Mouse (Mus musculus) thymus, postnatal 36 days (tissue): ENCODE measurements around the gene Wdr6.
A peak's percentile ranks its signal among the peaks of the same experiment; 100 is the strongest.
"Not testable (repeated sequence)": the region's sequence is repeated elsewhere in the genome, so short reads cannot be mapped to it uniquely, and the experiment has no call there.

Source experiments
- DNase-seq, 2 experiments: peaks; one replicate each; pipeline ENCODE4 v3.0.0; 2022; ENCODE audit warnings: mixed read lengths in 2 of 2

Wdr6 gene

DNA sequence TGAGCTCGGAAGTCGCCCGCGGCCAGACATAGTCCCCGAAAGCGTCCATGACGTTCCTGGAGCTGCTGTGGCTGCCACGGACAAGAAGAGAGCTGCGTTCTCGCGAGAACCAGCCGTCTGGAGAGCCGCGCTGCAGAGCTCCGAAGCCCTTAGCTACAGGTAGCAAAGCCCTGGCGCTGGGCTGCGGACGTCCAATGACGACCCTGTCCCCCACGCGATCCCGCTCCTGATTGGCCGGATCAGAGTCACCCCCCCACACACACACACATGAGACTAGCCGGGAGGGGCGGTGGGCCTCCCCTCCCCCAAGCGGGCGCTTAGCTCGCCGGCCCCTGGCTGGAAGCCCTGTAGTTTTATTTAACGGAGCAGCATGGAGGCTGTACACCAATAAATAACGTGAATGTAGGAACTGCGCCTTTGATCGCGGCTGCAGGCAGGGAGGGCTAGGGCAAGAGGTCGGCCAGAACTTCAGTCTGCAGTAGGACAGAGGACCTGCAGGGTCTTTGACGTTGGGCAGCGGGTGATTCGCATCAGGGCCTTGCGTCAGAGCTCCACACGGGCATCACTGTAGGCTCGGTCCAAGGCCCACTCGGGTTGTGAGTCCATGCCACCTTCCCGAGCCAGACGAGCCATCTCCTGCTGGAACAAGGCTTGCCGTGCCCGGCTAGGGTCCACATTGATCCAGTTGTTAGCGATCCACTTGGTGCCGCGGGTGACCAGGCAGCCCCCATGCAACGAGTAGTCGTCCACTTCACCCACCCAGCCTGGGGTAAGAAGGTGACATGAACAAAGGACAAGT is at the start of gene Wdr6:
Gene Wdr6, minus strand, starts transcription at position 195 of the 799 bp plus-strand sequence.
- peak; percentile 89 to 96 for DNase-seq

DNA sequence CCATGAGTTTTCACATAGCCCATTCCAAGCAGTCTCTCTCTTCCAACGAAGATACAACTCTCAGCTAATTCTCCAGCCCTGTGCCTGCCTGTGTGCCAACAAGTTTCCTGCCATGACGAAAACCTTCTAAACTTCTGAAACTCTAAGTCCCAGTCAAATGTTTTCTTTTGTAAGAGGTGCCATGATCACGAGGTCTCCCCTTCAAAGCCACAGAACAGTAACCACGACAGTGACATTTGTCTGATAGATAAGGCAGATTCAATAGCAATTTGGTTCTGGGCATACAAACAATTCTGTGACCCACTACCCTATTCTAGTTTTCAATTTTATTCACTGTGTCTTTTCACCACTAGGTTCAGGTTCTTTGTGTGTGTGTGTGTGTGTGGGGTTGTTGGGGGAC is 49.6 kb upstream of the Wdr6 start:
- DNase-seq, result no peak

DNA sequence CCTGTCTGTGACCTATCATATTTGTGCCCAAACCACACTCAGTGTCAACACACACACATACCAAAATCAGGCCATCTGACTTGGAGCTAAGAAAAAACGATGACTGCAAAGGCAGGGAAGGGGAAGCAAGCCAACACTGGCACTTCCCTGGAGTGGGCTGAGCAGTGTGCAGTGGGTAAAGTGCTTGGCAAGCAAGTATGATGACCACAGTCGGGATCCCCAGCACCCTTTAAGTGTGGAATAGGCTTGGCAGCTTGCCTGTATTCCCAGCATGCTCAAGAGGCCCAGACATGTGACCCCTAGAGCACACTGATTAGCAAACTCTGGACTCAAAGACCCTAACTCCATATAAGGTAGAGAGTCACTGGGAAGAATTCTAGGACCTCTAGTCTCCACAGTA is 48.0 kb upstream of the Wdr6 start:
- no peak for DNase-seq

DNA sequence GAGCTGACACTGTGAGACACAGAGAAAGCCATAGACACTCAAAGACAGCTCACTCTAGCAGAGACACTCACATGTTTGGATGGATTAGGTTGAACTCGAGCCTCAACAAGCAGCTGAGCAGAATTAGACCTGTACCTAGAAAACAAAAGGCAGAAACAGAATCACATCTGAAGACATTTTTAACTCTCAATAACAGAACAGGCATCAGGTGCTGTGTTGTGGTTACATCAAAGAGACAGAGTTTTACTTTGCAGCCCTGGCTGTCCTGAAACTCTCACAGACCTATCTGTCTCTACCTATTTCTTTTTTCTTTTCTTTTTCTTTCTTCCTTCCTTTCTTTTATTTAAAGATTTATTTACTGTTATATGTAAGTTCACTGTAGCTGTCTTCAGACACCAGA is 38.8 kb upstream of the Wdr6 start:
- no peak for DNase-seq

DNA sequence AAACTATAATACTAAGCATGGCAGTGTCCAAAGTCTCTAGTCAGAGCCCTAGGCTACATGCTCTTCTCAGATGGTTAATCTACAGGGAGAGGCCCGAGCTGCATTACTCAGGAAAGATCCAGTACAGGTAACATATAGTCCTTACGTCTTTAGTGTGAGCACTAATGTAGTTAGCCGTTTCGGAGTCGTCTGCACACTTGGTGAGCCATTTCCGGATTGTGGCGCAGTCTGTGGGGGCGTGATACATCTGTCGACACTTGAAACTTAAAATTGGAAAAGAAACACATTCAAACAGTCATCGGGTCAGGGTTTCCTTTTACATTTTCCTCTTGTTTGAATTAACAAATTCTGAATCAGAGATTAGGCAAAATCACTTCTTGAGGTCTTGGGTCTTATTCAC is 32.9 kb upstream of the Wdr6 start:
- no peak for DNase-seq

DNA sequence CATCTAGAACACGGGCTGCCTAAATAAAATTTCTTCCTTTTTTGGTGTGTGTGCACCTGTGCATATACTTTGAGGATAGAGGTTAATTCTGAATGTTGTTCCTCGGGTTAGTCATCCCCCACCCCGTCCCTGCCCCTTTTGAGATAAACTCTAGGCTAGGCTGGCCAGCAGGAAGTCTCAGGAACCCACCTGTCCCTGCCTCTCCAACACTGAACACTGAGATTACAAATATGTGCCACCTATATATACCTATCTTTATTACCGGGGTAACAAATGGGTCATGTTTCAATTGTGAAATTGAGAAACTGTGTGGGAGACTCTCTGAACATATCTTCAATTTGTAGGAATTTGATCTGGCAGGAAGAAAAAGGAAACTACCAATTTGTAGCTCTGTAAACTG is 30.4 kb upstream of the Wdr6 start:
- no peak for DNase-seq

DNA sequence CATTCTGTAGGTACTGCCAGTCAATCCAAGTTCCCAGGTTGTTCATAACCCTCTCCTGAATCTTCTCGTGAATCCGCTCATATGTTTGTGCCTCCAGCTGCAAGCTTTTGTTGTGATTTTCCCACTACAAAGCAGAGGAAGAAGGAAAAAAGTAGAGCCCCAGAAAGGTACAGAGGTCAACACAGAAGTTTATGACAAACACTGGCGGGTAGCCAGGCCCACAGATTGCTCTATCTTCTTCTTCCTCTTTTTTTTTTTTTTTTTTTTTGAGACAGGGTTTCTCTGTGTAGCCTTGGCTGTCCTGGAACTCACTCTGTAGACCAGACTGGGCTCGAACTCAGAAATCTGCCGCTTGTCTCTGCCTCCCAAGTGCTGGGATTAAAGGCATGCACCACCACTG is 29.4 kb upstream of the Wdr6 start:
- not testable (repeated sequence) for DNase-seq

DNA sequence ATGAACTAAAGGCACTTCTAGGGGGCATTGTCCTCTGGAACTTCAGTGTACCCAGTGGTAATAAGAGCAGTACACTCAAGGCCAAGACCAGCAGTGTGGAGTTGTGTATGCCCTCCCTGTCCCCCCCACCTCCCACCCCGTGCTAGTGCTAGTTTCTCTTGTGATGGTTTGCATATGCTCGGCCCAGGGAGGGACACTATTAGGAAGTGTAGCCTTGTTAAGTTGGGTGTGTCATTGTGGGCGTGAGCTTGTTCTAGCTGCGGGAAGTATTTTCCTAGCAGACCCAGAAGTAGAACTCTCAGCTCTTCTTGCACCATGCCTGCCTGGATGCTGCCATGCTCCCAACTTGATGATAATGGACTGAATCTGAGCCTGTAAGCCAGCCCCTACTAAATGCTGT is 23.4 kb upstream of the Wdr6 start:
- DNase-seq, result no peak

DNA sequence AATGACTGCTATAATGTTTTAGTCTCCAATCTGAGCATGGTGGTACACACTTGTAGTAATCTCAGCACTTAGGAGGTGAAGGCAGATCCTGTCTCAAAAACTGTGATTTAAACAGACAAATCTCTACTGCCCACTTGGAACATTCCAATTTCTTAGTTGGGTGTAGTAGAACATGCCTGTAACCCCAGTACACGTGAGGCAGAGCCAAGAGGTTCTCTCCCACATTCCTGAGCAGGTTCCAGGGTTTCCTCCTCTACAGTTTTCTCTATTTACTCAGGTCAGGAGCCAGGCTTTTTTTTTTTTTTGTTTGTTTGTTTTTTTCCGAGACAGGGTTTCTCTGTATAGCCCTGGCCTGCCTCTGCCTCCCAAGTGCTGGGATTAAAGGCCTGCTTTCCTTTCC is 21.5 kb upstream of the Wdr6 start:
- no peak for DNase-seq

DNA sequence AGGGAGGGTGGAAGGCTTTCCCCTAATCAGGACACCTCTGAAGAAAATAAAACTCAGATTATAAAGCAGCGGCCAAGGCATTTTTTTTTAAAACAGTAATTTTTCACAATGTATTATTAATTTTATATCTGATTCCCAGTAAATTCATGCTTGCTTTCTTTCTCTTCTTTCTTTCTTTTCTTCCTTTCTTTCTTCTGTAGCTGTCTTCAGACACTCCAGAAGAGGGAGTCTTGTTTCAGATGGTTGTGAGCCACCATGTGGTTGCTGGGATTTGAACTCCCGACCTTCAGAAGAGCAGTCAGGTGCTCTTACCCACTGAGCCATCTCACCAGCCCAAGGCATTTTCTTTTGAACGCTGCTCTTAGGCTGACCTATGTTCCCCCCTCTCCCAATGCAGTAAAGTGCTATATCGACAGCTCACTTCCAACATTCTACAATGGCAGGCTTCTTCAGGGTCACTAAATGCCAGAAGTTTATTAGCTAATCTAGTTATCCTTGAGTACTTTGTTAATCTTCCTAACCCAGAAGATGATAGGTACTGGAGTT is 20.6 kb upstream of the Wdr6 start:
- DNase-seq, result no peak

DNA sequence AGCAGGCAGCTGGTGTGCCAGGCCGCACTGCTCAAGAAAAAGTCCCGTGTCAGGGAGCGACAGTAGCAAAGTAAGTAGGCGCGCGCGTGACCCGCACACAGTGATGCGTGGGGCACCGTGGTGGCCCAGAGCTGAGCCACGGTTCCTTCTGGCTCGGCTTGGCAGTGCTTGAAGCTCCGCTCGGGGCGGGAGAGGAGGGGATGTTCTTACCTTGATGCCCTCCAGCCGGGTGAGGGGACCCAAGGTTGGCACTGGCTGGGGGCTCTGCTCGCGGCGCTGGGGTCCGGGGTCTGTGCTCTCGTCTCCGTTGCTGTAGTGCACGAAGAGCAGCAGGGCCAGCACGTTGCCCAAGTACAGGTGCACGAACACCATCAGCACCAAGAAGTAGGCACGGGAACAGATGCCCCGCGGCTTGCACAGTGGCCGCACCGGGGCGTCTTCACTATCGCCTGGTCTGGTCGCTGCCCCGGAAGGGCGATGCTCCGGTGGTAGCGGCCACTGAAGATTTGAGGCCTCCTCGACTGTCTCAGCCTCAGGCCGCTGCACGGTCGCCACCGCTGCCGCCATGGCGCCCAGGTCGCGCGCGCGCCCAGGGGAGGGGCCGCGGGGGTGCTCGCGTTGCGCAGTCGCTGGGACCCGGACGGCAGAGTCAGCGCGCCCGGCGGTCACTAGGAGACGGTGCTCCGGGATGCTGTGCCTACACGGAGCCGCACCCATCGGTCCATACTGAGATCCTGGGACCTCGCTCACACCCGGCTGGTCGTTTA is 18.6 kb upstream of the Wdr6 start, which contains the start of gene P4htm:
Gene P4htm, minus strand, starts transcription at position 670 of the 767 bp plus-strand sequence.
- peak; percentile 55 to 62 for DNase-seq

DNA sequence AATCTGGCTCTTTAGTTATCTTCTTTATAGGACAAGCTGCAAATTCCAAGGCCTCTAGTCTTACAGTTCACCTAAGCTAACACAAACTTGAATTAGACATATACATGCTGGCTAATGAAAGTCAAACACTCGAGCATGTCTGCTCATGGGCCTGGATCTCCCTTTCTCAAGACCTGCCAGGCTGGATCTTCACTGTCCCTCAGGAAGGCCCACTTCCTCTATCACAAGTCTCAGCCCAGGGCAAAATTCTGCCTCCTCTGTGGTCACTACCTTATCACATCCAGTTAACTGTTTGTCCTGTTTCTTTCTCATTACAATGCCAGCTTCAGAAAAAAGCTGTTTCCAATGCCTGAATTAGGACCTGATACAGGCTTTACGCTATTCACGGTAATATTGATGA is 15.8 kb upstream of the Wdr6 start:
- DNase-seq, result no peak

DNA sequence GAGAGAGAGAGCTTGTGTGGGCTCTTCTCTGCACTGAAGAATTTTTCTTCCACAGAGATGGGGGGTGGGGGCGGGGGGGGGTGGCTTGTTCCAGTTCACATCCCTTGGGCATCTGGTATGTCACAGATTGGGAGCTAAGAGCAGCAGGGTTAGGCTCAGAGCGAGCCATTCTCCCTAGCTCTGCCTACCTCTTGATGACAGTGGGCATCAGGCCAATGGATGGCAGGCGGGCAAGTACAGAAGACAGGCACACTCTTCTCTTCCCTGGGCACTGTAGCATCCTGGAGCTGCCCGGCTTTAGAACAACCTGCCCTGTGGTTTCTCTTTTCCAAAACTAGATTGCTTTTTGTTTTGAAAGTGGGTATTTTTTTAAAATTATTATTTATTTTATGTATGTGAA is 12.9 kb upstream of the Wdr6 start:
- DNase-seq, result no peak

DNA sequence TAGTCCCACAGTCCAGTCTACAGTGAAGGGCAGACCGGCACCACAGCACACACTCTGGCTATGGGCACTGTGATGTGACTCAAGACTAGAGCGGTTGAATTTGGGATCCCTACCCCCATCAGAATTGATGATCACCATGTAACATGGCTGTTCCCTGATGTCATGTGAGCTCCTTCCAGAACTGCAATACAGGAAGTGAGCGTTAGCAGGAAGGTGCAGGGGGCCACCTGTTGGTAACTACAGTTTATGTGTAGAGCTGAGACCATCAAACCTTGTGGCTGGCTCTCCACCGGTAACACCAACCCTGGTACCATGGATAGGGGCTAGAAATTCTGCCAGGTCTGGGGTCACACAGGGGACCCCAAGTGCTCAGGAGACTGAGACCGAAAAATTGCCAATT is 10.7 kb upstream of the Wdr6 start:
- peak; percentile 31 to 41 for DNase-seq

DNA sequence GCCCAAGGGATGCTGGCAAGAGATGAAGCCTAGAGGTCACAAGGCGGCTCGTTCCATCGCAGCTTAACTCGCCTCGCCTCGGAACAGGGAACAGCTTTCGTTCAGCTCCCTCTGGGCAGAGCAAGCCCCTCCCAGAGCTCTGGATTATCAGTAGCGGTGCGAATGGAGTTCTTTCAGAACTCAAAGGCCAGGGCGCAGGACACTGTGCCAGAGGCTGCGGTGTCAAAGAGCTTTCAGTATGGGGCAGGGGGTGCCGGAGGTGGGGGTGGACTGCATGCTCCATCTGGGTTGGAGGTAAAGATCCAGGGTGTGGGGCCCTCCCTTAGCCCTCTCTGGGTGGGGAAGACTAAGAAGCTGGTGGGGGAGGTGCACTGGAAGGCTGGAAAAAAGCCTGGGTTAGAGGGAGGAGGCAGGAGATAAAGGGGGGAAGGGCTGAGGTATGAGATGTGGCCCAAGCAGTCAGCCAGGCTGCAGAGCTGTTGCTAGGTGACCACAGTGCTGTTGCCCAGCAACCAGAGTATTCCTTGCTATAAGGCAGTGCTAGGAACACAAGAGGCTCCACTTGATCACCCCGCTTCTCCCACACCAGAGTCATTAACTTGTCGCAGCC is 9.1 kb upstream of the Wdr6 start:
- DNase-seq, result no peak

DNA sequence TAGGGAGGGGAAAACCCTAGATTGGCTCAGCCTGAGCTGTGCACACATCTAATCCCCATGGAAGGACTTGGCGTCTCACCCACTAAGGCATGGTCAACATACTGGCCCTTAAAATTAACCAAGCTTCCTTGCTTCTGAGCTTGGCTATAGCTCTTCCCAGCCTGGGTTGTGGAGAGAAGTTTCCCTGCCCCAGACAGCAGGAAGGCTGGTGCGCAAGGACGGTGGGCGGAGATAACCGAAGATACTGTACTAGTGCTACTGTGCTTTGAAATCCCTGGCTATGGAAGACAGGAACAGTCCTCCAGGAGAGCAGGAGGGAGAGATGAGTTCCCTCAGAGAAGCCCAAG is 778 bp upstream of the Wdr6 start:
- DNase-seq, result no peak

DNA sequence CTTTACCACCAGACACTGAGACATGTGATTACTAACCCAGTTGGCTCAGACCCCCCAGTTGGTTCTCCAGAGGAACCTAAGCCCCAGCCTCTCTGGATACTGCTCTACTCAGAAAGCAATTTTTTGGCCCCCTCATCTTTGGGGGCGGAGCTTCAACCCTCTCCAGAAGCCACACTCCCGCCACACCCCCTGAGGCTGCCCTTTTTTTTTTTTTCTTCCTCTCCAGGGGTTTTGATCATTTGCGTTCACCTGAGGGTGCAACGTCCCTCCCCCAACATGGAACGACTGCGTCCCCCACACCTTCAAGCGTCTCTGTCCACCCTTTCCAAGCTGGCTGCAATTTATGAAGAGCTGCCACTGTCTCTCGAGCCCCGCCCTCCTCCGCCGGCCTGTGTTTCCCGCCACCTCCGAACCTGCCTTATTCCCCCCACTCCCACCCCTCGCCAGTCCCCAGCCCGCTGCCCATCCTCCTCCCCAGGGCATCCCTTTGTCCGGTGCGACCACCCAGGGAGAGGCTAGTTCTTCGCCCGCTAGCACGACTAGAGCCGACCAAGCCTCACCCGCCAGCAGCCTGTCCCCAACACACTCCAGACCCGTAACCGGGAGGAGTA is 500 bp downstream of the Wdr6 start:
- DNase-seq, result peak; percentile 36 to 54

DNA sequence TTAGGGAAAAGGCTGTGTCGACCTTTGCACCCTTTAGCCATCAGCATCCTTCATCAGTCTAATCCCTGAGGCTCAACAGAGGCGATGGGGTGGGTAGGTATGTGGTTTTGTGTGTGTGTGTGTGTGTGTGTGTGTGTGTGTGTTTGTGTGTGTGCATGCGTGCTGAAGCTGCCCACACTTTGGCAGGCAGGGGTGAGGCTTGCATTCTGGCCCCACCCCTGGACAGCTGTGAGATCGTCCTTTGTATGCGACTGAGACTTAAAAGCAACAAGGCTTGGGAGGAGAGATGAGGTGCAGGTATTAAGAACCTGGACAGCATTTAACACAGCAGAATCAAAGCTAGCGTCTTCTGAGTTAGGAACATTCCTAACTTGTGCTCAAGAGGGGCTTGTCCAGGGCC is 1.5 kb downstream of the Wdr6 start:
- DNase-seq, result no peak

DNA sequence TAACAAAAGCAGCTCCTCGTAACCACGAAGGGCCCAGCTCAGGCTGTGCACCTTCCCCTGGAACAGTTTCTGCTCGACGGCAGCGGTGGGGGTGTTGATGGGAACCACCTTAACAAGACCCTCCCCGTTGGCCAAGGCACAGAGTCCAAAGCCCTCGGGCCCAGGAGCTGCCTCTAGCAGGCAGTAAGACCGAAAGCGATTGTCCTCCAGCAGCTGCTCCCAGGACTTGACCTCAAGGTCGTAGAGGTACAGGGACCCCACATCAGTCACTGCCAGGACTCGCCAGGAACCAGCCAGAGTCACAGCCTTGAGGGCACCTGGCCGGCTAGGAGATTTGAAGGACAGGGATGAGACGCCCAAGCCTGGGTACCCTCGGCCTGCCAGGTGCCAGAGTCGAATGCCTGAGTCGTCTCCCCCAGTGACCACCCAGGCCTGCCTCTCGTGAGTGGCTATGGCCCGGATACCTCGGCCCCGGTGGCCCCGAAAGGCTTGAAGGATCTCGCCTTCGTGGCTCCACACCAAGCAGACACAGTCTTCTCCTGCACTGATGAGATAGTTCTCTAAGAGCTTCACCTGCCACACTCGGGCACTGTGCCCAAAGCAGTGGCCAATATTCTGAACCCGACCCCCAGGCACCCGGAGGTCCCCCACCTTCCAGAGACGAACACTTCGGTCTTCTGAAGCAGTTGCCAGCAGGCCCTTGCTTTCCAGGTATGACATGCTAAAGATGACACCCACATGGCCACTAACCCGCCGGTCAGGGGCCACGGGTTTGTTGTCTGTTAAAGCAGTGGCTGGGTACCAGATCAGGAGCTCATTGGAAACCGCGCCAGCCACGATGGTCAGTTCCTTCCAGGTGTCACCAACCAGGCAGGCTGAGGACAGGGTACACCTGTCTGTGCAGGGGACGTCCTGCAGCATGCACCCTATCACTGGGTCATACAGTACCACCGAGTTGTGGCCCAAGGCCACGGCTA is 2.9 kb downstream of the Wdr6 start:
- no peak for DNase-seq

DNA sequence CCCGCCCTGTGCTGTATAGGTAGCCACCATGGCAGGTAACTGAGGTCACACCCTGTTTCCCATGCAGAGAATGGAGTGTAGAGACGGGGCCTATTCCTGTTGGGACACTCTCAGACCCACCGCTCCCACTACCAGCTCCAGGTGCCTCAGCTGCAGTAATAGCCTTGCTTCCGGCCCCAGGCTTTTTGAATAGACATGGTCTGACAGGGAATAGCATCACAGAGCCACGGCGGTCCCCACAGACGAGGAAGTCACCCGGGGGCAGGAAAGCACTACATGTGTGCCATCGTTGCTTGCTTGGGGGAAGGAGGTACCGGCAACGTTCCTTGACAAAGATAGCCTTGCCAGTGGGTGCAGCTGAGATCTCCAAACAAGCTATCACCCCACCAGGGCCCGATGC is 3.6 kb downstream of the Wdr6 start:
- no peak for DNase-seq

DNA sequence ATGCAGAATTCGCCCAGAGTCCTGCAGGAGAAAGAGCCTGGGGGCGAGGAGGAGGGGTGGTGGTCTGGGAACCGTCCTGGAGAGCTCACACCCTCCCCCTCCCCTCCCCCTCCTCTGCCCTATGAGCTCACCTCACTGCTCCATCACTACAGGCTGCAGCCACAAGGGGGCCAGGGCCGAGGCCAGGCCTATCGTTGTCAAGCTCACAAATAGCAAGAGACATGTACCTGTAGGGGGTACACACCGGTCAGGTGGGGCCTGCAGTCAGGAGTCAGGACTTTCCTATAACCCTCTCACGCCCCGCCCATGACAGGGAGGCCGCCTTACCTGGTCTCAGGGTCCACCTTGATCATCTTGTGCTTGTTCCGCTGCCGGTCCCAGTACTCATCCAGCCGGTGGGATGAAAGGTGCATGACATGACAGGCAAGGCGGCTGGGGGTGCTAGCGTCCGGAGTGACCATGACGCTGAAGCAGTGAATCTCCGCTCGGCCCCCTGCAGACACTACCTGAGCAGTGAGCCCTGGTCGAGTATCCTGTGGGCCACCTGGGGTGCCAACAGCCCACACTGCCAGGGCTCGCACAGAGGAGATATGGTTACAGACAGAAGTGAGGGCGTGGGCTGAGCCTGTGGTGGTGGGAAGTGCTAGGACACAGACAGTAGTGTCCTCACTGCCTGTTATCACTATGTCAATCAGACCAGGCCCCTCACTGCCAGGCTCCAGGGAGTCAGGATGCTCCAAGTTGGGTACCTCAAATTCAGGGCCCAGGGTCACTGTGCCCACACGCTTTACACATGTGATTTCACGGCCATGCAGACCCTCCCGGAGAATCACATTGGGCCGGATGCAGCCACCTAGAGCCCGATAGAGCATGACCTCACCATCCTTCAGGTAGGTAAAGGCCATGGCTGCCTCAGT is 4.5 kb downstream of the Wdr6 start:
- peak; percentile 74 to 76 for DNase-seq
